Mouse (Mus musculus) thymus, adult 2 months (tissue): ENCODE data around the gene Dstyk. TPM values are rescaled to one million over a fixed set of nuclear protein-coding genes. Genes with fewer than 3 reads are reported as not detected.

ENCODE experiments used
- DNase-seq: peaks from one replicate; pipeline ENCODE4 v3.0.0; 2021
- H3K27ac ChIP-seq: fragments of 200-500 bp; 2 replicates; pipeline ENCODE4 v1.5.1; 2012; ENCODE audit warnings: low read length, control low read depth; ENCODE audit not compliant: control insufficient read depth, insufficient read depth
- H3K27me3 ChIP-seq: fragments of 200-500 bp; 2 replicates; pipeline ENCODE4 v1.6.1; 2012; ENCODE audit warnings: mild to moderate bottlenecking, low read length, moderate library complexity, mixed read lengths; ENCODE audit not compliant: control insufficient read depth, insufficient read depth
- H3K36me3 ChIP-seq: fragments of 200-500 bp; 2 replicates; pipeline ENCODE4 v1.6.1; 2012; ENCODE audit warnings: mild to moderate bottlenecking, low read length, moderate library complexity; ENCODE audit not compliant: control insufficient read depth, insufficient read depth
- H3K4me1 ChIP-seq: fragments of 200-500 bp; replicated peaks from 2 replicates; pipeline ENCODE4 v1.6.1; 2012; ENCODE audit warnings: low read length; ENCODE audit not compliant: control insufficient read depth, insufficient read depth
- H3K4me3 ChIP-seq: fragments of 200-500 bp; 2 replicates; pipeline ENCODE4 v1.5.1; 2012; ENCODE audit warnings: mild to moderate bottlenecking, low read length, control low read depth, moderate library complexity; ENCODE audit not compliant: control insufficient read depth, insufficient read depth
- CTCF ChIP-seq: fragments of 200-500 bp; IDR thresholded peaks from 2 replicates; pipeline ENCODE4 v1.5.1; 2012; ENCODE audit warnings: mild to moderate bottlenecking, control low read depth, low read length, moderate library complexity, borderline replicate concordance; ENCODE audit not compliant: control insufficient read depth, poor library complexity, insufficient read depth; ENCODE audit errors: extremely low read depth
- POLR2A ChIP-seq: fragments of 200-500 bp; IDR thresholded peaks from 2 replicates; pipeline ENCODE4 v1.6.1; 2012; ENCODE audit warnings: mild to moderate bottlenecking, low read length, control low read depth, moderate library complexity; ENCODE audit not compliant: control insufficient read depth, poor library complexity, insufficient read depth; ENCODE audit errors: extremely low read depth
- WGBS: fragments of 180-500 bp; shearing (Covaris S2); methylation state at CpG from one replicate; pipeline ENCODE4 v1.1.7; 2018; 5-methylcytosine and 5-hydroxymethylcytosine counted together
- polyA plus RNA-seq: library from polyadenylated mRNA; depleted of rRNA; stranded (reverse); fragments of >200 nt; gene quantifications from 2 replicates; pipeline ENCODE4 v1.2.3, GENCODE M21; 2012

Gene Dstyk
- polyA plus RNA-seq, 1 experiment: 6.8 TPM

GRCm38 (mm10) chr1:132388813-132389803, 28.2 kb upstream of the Dstyk start:
- Histone ChIP-seq H3K27ac (no peak overlapping the region), H3K27me3 (no peaks in the 10 kb centered on the region; the same call in 1 of the 2 replicates), H3K4me3 (no peak overlapping the region), H3K36me3 (no peaks in the 10 kb centered on the region), H3K4me1 (peaks cover 12% of the 10 kb centered on the region; the same call in 1 of the 2 replicates)
- TF ChIP-seq POLR2A: no peak
- TF ChIP-seq CTCF: no peak
- DNase-seq: no peak
- 87% methylated on average over 8 of the region's 8 CpGs for WGBS

GRCm38 (mm10) chr1:132389886-132390585, 27.3 kb upstream of the Dstyk start:
- Histone ChIP-seq H3K27ac (no peak overlapping the region), H3K36me3 (no peaks in the 10 kb centered on the region), H3K27me3 (no peaks in the 10 kb centered on the region; the same call in 1 of the 2 replicates), H3K4me1 (peaks cover 11% of the 10 kb centered on the region; the same call in 1 of the 2 replicates), H3K4me3 (no peak overlapping the region)
- 54% methylated on average over 15 of the region's 15 CpGs for WGBS
- peak; percentile 50 for DNase-seq
- TF ChIP-seq POLR2A (no peak), CTCF (no peak)

DNA sequence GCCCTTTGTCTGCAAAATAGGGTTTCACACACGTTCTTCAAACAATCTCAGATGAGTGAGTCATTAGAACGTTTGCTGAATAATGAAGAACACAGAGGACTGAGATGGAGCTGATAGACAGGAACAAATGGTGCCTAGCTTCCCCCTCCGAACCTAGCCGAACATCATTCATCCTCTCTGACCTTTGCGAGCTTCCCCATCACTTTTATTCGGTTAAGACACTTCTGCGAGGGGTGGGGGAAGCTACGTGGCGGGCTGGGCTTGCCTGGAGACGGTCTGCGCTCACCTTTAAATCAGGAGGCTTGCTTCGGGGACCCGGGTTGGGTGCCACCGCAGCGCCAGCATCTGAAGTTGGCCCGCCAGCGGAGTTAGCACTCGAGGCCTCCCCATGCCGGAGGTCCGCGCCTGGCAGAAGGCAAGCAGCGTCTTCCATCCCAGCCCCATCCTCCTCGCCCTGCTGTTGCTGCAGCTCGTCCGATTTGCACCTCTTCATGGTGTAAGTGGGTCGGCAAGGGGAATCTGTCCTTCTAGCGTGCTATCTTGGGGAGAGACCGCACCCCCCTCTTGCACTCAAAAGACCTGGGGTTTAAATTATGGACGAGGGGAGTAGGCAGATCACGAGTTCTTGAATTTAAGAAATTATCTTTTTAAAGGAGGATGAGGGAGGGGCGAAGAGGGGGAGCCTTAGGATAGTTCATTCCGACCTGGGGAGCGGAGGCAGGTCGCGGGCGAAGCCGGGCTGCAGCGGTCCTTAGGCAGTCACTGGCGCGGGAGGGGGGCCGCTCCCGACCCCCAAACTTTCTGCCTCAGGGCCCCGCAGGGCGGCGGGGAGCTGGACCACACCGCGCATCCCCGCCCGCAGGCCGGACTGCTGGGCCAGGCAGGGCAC, 26.4 kb upstream of the Dstyk start, which contains the start of gene Tmcc2:
TSS of gene Tmcc2 (minus strand) at position 591 of the 889 bp plus-strand sequence.
- under 1% methylated on average over 45 of the region's 50 CpGs for WGBS

GRCm38 (mm10) chr1:132391580-132392022, 25.8 kb upstream of the Dstyk start:
- Histone ChIP-seq H3K4me3 (peak overlapping the region; percentile 43), H3K27me3 (no peaks in the 10 kb centered on the region; the same call in 1 of the 2 replicates), H3K4me1 (peaks cover 11% of the 10 kb centered on the region; the same call in 1 of the 2 replicates), H3K36me3 (no peaks in the 10 kb centered on the region), H3K27ac (no peak overlapping the region)
- WGBS: 3% methylated on average over 45 of the region's 54 CpGs
- TF ChIP-seq POLR2A (no peak), CTCF (no peak)
- peak; percentile 29 for DNase-seq

More for the DNA sequence above, 26.4 kb upstream of the Dstyk start, which contains the start of gene Tmcc2:
- TF ChIP-seq POLR2A (no peak), CTCF (no peak)
- H3K36me3 ChIP-seq: no peaks in the 10 kb centered on the region
- H3K4me1 ChIP-seq: peaks cover 11% of the 10 kb centered on the region; the same call in 1 of the 2 replicates
- peak within 1 kb of the TSS; percentile 43 for H3K4me3 ChIP-seq
- no peak within 1 kb of the TSS for H3K27ac ChIP-seq
- peak; percentile 19 for DNase-seq
- H3K27me3 ChIP-seq: no peaks in the 10 kb centered on the region; the same call in 1 of the 2 replicates

GRCm38 (mm10) chr1:132392872-132393271, 24.5 kb upstream of the Dstyk start:
- WGBS: 92% methylated on average over 5 of the region's 5 CpGs
- no peak overlapping the region for H3K4me3 ChIP-seq
- TF ChIP-seq POLR2A: no peak
- TF ChIP-seq CTCF: no peak
- peaks cover 11% of the 10 kb centered on the region; the same call in 1 of the 2 replicates for H3K4me1 ChIP-seq
- H3K36me3 ChIP-seq: no peaks in the 10 kb centered on the region
- H3K27ac ChIP-seq: no peak overlapping the region
- DNase-seq: no peak
- H3K27me3 ChIP-seq: no peaks in the 10 kb centered on the region; the same call in 1 of the 2 replicates
